Mouse (Mus musculus): ENCODE data around the gene Mup2.
"Not testable (repeated sequence)": the region's sequence is repeated elsewhere in the genome, so short reads cannot be mapped to it uniquely, and the experiment has no call there.

Gene Mup2

GRCm38 (mm10) chr4:60154189-60154588 is at the start of gene Mup2:
TSS of gene Mup2 (minus strand) at chr4:60154289.
- DNase-seq: not testable (repeated sequence)

Measured in cerebellum, postnatal 10 days (tissue).